Mouse (Mus musculus): ENCODE results near the gene Matn4. TPM values are rescaled to one million over a fixed set of nuclear protein-coding genes. Genes with fewer than 3 reads are reported as not detected.
A peak's percentile ranks its signal among the peaks of the same experiment; 100 is the strongest.

Gene Matn4
- total and polyA plus RNA-seq, 3 experiments, result 0.26 to 0.70 (median 0.43) TPM

GRCm38 (mm10) chr2:164389020-164389419 lies 15.9 kb downstream of the Matn4 start, which contains the start of gene Slpi:
TSS of gene Slpi (minus strand) at chr2:164389095.
- H3K27me3 ChIP-seq (ENCODE audit: control insufficient read depth, insufficient read depth, low read length), result peaks cover 3% of the 10 kb centered on the region; the same call in 1 of the 2 replicates

GRCm38 (mm10) chr2:164386953-164387352 lies 18.0 kb downstream of the Matn4 start:
- DNase-seq, result no peak
- no peaks in the 10 kb centered on the region for H3K36me3 ChIP-seq (ENCODE audit: control insufficient read depth, insufficient read depth, low read length)
- peaks cover 3% of the 10 kb centered on the region; the same call in 1 of the 2 replicates for H3K27me3 ChIP-seq (ENCODE audit: control insufficient read depth, insufficient read depth, low read length)

More at GRCm38 (mm10) chr2:164389020-164389419, 15.9 kb downstream of the Matn4 start, which contains the start of gene Slpi:
- peak within 1 kb of the TSS; percentile 43 for H3K4me3 ChIP-seq
- WGBS, result 2% methylated on average over 17 of the region's 17 CpGs
- no peaks in the 10 kb centered on the region for H3K36me3 ChIP-seq (ENCODE audit: control insufficient read depth, insufficient read depth, low read length)
- H3K9ac ChIP-seq (ENCODE audit: low read depth, low read length), result peak within 1 kb of the TSS; percentile 57
- intact Hi-C loops (cut with DNase I), result loop anchor here (5.0 kb wide), 1 partner anchor 287 kb away; no protein-coding TSS in a partner anchor
- TF ChIP-seq CTCF (IDR thresholded peaks at IDR 0.05) (no peak), EP300 (IDR thresholded peaks at IDR 0.05; ENCODE audit: insufficient read depth, low read depth, low read length) (no peak), POLR2A (IDR thresholded peaks at IDR 0.05; ENCODE audit: insufficient read depth, low read depth, low read length) (no peak)
- DNase-seq, result no peak
- no peaks in the 10 kb centered on the region for H3K79me2 ChIP-seq (replicated peaks; ENCODE audit: control insufficient read depth, insufficient read depth, low read length)
- H3K27ac ChIP-seq, result no peak within 1 kb of the TSS
- H3K4me1 ChIP-seq (ENCODE audit: control insufficient read depth, insufficient read depth, low read length), result no peaks in the 10 kb centered on the region; the same call in 1 of the 2 replicates

GRCm38 (mm10) chr2:164385927-164386763 lies 18.8 kb downstream of the Matn4 start:
- no peak overlapping the region for H3K27ac ChIP-seq
- peaks cover 3% of the 10 kb centered on the region; the same call in 1 of the 2 replicates for H3K27me3 ChIP-seq (ENCODE audit: control insufficient read depth, insufficient read depth, low read length)
- TF ChIP-seq POLR2A (IDR thresholded peaks at IDR 0.05; ENCODE audit: insufficient read depth, low read depth, low read length) (no peak), CTCF (IDR thresholded peaks at IDR 0.05) (no peak)

More at GRCm38 (mm10) chr2:164386953-164387352, 18.0 kb downstream of the Matn4 start:
- Histone ChIP-seq H3K4me3 (no peak overlapping the region), H3K4me1 (ENCODE audit: control insufficient read depth, insufficient read depth, low read length) (no peaks in the 10 kb centered on the region; the same call in 1 of the 2 replicates), H3K27ac (no peak overlapping the region), H3K9ac (ENCODE audit: low read depth, low read length) (no peak overlapping the region), H3K79me2 (replicated peaks; ENCODE audit: control insufficient read depth, insufficient read depth, low read length) (no peaks in the 10 kb centered on the region)
- intact Hi-C loops (cut with DNase I), result loop anchor here (5.0 kb wide), 1 partner anchor 285 kb away; no protein-coding TSS in a partner anchor
- WGBS, result 15% methylated on average over 8 of the region's 8 CpGs
- TF ChIP-seq CTCF (IDR thresholded peaks at IDR 0.05) (peak; percentile 54), POLR2A (IDR thresholded peaks at IDR 0.05; ENCODE audit: insufficient read depth, low read depth, low read length) (no peak), EP300 (IDR thresholded peaks at IDR 0.05; ENCODE audit: insufficient read depth, low read depth, low read length) (no peak)

GRCm38 (mm10) chr2:164383656-164384399 lies 21.1 kb downstream of the Matn4 start:
- no peak overlapping the region for H3K4me3 ChIP-seq
- H3K27me3 ChIP-seq (ENCODE audit: control insufficient read depth, insufficient read depth, low read length), result 0 out of 2 replicates have a peak, but pooled peaks cover 2% of the 10 kb centered on the region
- no peaks in the 10 kb centered on the region; the same call in 1 of the 2 replicates for H3K4me1 ChIP-seq (ENCODE audit: control insufficient read depth, insufficient read depth, low read length)
- H3K9ac ChIP-seq (ENCODE audit: low read depth, low read length), result no peak overlapping the region
- DNase-seq, result no peak
- whole genome bisulfite sequencing, result 45% methylated on average over 11 of the region's 11 CpGs
- intact Hi-C loops (cut with DNase I), result no loop called here
- H3K36me3 ChIP-seq (ENCODE audit: control insufficient read depth, insufficient read depth, low read length), result no peaks in the 10 kb centered on the region
- H3K27ac ChIP-seq, result no peak overlapping the region
- H3K79me2 ChIP-seq (replicated peaks; ENCODE audit: control insufficient read depth, insufficient read depth, low read length), result no peaks in the 10 kb centered on the region
- no peak for TF ChIP-seq EP300 (IDR thresholded peaks at IDR 0.05; ENCODE audit: insufficient read depth, low read depth, low read length)
- no peak for TF ChIP-seq CTCF (IDR thresholded peaks at IDR 0.05)
- TF ChIP-seq POLR2A (IDR thresholded peaks at IDR 0.05; ENCODE audit: insufficient read depth, low read depth, low read length), result no peak

More at GRCm38 (mm10) chr2:164385927-164386763, 18.8 kb downstream of the Matn4 start:
- no peaks in the 10 kb centered on the region; the same call in 1 of the 2 replicates for H3K4me1 ChIP-seq (ENCODE audit: control insufficient read depth, insufficient read depth, low read length)
- no peak overlapping the region for H3K9ac ChIP-seq (ENCODE audit: low read depth, low read length)
- intact Hi-C loops (cut with DNase I), result loop anchor here (5.0 kb wide), 1 partner anchor 284 kb away; no protein-coding TSS in a partner anchor
- 12% methylated on average over 18 of the region's 18 CpGs for WGBS
- no peak for DNase-seq
- no peak overlapping the region for H3K4me3 ChIP-seq
- no peaks in the 10 kb centered on the region for H3K79me2 ChIP-seq (replicated peaks; ENCODE audit: control insufficient read depth, insufficient read depth, low read length)
- H3K36me3 ChIP-seq (ENCODE audit: control insufficient read depth, insufficient read depth, low read length), result no peaks in the 10 kb centered on the region

- Histone ChIP-seq H3K79me2 (replicated peaks; ENCODE audit: control insufficient read depth, insufficient read depth, low read length) (no peaks in the 10 kb centered on the region), H3K4me1 (ENCODE audit: control insufficient read depth, insufficient read depth, low read length) (no peaks in the 10 kb centered on the region; the same call in 1 of the 2 replicates), H3K27me3 (ENCODE audit: control insufficient read depth, insufficient read depth, low read length) (no peaks in the 10 kb centered on the region), H3K36me3 (ENCODE audit: control insufficient read depth, insufficient read depth, low read length) (no peaks in the 10 kb centered on the region), H3K9ac (ENCODE audit: low read depth, low read length) (no peak overlapping the region), H3K4me3 (no peak overlapping the region), H3K27ac (no peak overlapping the region)
- TF ChIP-seq EP300 (IDR thresholded peaks at IDR 0.05; ENCODE audit: insufficient read depth, low read depth, low read length), result no peak
- no peak for TF ChIP-seq POLR2A (IDR thresholded peaks at IDR 0.05; ENCODE audit: insufficient read depth, low read depth, low read length)
- no peak for TF ChIP-seq CTCF (IDR thresholded peaks at IDR 0.05)
- intact Hi-C loops (cut with DNase I), result no loop called here
- 38% methylated on average over 3 of the region's 3 CpGs for WGBS
- no peak for DNase-seq
Observed at GRCm38 (mm10) chr2:164382971-164383370, 22.0 kb downstream of the Matn4 start.

All from heart, adult 2 months (tissue).